Mouse (Mus musculus) brain, embryonic 14.5 days (tissue): ENCODE measurements at regions not wholly inside any gene's neighbourhood (a gene's known extent, or its start where the extent isn't known, plus 50 kb on each side); places are given as distances from the start of the nearest gene placed in this dataset.

Experiments
- CTCF ChIP-seq: fragments of 200-500 bp; IDR thresholded peaks from 2 replicates; pipeline ENCODE4 v1.5.1; 2012; ENCODE audit warnings: inconsistent platforms, mild to moderate bottlenecking, moderate library complexity, borderline replicate concordance; ENCODE audit not compliant: insufficient read depth, insufficient read length; ENCODE audit errors: extremely low read depth
- POLR2A ChIP-seq: fragments of 200-500 bp; IDR thresholded peaks from 2 replicates; pipeline ENCODE4 v1.6.1; 2012; ENCODE audit warnings: mild to moderate bottlenecking, inconsistent platforms, borderline replicate concordance; ENCODE audit not compliant: poor library complexity, insufficient read depth, insufficient read length, severe bottlenecking; ENCODE audit errors: extremely low read depth

- TF ChIP-seq POLR2A (no peak), CTCF (no peak)
These were observed 744.7 kb downstream of the Stpg2 start for GRCm38 (mm10) chr3:139950016-139950705.
